Mouse (Mus musculus): ENCODE results near the gene Spp2.

Spp2 gene

DNA sequence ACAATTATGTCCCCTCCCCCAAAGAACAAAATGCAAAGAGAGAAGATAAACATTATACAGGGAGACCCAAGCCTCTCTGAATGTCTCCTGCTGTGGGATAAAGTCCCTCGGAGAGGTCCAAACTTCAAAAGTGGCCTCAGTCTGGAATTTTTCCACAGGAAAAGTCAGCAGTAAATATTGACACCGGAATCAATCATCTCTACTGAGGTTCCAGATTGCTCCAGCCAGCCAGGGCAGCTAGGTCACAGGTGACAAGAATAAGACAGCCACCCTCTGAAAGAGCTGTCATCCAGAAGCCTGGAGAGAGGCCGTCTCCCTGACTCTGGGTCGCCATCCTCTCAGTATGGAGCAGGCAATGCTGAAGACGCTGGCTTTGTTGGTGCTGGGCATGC lies at the start of gene Spp2:
Gene Spp2 (plus strand): TSS at position 155 of the 392 bp plus-strand sequence.
- DNase-seq (ENCODE audit: low spot score) = no peak

DNA sequence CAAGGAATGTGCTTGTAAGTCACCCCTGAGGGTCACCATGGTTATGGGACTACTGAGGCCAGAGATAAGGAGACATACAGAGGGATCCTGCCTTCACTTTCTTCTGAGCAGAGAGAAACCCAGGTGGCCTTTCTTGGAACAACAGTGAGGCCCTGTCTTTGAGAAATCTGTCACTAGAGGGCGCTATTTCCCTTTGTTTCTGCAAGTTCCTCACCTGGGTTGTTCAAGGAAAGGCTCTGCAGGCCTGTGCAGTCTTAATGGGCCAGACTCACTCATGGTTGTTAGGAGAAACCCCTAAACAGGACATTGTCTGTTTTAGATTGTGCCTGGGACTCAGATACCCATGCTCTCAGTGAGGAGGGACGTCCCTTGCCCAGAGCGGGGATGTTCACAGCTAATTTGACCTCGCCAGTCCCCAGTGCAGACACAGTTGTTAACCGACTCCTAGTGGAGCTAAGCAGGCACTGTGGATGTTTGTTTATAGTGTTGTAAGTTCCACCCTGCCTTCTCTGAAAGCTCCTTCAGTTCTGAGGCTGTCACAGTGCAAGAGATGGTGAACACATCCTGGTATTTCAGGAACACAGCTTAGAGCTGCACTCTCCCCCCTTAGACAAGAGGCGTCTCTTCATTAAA lies 49.2 kb upstream of the Spp2 start:
- peak; percentile 36 for DNase-seq (ENCODE audit: low spot score)

DNA sequence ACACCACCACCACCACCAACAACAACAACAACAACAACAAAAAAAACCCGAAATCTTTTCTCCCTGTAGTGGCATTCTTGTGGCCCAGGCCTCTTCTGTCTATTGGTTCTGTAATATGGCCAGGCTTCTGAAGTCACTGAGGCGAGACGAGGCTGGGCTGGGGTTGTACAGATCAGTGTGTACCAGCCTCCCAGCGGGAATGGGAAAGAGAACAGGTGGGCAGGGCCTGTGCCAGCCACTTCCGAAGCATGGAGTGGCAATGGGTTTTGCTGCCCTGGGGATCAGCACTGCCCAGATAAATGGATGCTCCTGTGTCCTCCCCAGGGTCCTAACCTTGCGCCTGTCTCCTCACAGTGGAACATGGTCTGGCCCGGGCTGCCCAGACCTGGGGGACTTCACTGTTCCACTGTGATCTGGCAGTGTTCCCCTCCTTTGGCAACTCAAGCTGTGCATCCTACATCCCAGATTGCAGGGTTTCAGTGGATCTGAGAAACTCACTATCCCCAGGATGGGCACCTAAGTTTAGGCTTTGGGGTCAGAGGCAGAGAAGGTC lies 48.6 kb upstream of the Spp2 start:
- DNase-seq (ENCODE audit: low spot score) = no peak

DNA sequence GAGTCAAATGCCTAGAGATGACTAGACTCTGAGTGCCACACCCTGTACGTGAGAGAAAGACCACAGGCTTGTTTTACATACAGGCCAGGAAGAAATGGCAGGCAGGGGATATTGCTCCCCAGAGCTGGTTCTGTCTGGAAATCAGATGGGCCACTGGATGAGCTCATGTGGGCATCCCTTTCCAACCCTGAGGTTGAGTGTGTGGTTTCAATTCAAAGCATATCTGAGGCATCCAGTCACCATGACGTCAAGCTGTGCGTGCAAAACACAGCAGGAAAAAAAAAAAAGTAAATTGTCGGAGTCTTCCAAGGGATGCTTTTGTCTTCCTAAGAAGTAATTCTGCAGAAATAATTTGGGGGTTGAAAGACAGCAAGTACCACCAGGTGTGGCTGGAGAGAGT lies 45.7 kb upstream of the Spp2 start:
- DNase-seq (ENCODE audit: low spot score) = no peak

DNA sequence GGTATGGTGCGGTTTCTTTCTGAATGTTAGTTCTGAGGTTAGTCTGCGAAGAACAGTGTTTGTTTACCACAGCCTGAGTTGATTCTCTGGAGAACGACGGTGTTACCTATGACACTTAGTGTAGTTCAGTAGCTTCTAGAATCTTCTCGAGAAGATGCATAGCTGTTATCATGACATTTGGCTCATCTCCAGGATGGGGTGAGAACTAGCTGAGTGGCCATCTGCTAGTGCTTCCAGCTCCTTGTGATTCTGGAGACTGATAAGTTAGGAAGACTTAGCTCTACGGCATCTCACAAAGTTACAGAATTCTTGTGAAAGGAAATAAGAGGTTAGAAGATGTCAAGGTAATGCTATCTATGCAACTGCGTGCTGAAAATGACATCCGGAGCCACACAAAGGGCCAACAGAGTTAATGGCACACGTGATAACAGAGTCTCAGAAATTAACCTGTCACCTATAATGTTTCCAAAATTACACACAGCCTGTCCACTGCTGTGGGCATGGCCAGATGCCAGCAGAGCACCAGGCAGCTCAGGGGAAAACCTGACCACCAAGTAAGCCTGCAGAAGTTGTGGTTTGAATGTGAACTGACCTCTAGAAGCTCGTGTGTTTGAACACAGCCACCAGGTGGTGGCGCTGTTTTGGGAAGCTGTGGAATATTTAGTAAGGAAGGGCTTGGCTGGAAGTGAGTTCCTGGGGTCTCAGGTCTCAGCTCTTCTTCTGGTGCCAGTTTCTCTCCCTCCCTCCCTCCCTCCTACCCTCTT lies 39.7 kb upstream of the Spp2 start:
- DNase-seq (ENCODE audit: low spot score) = no peak

DNA sequence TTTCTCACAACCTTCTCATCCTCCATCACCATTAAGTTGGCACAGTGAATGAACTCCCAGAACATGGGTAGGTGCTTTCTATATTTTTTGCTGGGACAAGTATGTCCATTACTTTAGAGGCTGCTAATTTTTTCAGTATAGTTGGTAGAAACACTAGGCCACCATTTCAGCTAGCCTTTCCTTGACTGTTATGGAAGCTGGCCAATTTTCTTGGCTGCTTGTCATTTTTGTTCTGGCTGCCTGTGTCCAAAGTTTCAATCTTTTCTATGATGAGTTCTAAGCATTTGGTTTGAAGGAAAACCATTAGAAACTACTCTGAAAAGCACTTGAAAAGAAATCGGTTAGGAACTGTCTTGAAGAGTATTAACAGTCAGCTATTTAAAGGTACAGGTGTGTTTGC lies 28.3 kb upstream of the Spp2 start:
- DNase-seq (ENCODE audit: low spot score) = no peak

DNA sequence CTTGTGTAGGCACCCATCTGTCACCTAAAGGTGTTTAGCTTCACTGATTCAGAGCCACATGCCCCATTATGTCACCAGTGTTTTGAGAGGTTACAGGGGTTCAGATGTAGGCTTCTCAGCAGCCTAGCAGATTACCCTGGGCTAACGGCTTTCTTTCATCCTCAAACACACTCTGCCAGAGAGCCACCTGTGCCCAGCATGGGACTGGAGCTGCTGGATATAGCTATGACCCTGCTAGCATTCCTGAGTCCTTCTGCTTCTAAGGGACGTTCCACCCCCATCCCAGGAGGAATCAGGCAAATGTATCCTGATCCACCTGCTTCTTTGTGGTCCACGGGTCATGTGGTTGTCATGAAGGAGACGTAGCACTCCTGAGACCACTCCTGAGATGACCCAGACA lies 15.1 kb upstream of the Spp2 start:
- DNase-seq (ENCODE audit: low spot score) = no peak

DNA sequence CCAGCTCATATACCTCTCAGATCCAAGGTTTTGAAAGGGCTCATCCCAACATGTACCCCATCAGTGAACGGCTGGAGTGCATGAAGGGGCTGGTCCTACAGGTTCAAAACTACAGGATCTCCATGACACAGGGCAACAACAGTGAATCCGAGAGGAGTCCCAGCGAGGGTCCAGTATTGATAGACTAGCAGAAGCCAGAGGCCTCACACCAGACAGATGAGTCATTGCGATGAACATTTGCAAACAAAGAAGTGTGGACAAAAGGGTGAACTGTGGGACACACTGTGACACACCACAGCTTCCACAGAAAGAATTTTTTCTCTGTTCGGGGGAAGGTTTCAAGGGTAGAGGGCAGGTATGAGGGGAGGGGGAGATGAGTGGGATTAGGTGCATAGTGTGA lies 13.4 kb upstream of the Spp2 start:
- DNase-seq (ENCODE audit: low spot score) = no peak

DNA sequence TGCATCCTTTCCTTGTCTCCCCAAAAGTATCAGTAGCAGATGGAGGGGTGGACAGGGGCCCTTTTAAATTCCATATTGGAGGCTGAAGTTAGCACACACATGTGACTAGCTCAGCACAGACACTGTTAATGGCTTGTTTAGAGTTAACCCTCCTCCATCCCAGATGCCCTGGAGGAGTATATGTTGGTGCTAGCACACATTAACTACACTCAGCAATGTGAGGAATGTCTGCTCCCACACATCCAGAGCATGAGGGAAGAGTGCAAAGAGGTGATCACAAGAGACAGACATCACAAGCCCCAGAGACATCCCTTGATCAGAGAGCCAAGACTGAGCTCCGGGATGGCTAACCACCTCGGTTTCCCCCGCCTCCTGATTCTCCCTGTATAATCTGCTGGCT lies 3.4 kb upstream of the Spp2 start:
- no peak for DNase-seq (ENCODE audit: low spot score)

DNA sequence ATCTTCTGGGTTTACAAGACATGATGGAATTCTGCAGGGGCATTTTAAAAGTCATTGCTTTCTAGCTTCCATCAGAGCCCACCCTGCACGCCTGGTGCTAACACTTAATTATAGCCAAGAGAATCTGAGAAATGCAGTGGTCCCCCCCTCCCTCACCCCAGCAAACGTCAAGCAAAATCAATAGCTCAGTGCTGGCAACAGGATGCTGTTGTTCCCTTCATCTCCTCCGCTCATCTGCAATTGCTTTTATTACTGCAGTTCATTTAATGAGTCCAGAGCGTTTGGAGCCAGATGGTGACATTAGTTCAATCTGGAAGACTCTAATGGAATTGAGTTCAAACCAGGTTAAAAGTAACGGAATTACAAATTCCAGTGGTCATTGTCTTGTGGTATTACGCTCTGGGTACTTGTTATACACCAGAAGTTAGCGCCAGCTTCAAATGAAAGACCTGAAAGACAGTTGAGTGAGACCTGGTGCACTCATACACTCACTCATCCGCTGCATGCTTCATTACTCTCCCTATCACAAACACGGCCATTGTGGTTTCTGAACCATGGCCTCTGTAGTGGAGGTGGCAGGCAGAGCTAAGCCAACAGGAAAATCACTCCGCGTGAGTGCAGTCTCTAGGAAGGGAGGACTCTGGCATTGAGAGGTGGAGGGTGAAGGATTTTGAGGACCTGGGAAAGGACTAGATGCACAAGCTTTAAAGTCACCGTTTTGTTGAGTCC lies 519 bp upstream of the Spp2 start:
- no peak for DNase-seq (ENCODE audit: low spot score)

DNA sequence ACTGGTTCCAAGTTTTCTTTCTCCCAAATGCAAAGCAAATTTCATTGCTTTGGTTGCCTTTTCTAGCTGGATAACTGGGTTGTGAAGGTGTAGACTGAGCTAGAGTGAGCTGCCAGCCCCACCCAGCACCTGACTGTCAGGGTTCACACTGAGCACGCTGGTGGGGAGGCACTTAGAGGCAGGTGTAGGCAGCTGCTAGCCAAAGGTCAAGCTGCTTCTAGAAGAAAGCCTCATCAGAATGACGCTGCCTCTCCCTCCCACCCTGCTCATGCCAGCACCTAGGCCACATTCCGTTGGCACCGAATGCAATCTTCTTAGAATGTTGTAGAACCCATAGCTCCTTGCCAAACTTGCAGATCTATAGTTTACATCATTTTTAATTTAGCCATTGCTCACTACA lies 1.6 kb downstream of the Spp2 start:
- DNase-seq (ENCODE audit: low spot score) = no peak

DNA sequence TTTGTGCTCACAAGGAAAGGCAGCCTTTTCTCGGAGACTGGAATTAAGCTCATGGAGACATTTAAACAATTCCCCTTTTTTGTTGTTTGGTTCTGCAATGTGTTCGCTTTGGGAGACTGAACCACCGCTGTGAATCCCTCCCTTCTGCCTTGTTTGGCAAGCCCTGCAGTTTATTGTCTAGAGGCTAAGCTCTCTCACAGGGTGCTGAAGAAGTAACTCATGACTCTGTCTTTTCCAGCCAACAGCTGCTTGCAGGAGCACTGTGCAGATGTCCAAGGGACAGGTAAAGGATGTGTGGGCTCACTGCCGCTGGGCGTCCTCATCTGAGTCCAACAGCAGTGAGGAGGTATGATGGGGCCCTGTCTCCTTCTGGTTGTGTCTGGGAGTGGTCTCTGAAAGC lies 5.3 kb downstream of the Spp2 start:
- DNase-seq (ENCODE audit: low spot score) = no peak

DNA sequence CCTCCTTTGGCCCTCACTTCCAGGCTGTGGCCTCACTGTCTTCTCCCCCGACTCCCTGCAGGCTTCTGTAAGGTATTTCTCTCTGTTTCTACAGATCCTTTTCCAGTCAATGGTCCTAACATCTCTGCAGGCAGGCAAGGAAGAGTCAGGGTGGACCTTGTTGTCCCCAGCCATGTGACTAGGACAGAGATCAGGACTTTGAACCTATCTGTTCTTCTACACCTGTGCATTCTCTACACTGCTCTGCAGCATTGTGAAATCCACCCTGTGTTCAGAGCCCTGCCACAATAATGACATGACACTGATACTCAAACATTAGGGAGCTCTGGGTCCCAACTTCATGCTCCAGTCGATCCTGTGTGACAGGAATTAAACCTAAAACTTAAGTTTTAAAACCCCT lies 12.2 kb downstream of the Spp2 start:
- no peak for DNase-seq (ENCODE audit: low spot score)

DNA sequence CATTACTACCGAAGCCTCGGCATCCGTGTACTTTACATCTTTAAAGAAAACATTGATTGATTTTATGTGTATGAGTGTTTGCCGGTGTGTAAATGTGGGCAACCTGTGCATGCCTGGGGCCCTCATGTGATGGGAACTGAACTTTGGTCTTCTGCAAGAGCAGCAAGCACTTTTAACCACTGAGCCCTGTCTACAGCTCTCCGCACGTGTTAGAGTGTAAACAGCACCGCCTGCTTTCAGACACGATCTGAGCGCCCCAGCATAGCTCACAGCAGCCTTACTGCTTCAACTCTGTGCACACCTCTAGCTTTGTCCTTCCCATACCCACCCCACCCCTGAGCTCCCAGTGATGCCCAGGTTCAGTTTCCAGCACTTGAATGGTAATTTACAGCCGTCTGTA lies 15.3 kb downstream of the Spp2 start:
- DNase-seq (ENCODE audit: low spot score) = no peak

DNA sequence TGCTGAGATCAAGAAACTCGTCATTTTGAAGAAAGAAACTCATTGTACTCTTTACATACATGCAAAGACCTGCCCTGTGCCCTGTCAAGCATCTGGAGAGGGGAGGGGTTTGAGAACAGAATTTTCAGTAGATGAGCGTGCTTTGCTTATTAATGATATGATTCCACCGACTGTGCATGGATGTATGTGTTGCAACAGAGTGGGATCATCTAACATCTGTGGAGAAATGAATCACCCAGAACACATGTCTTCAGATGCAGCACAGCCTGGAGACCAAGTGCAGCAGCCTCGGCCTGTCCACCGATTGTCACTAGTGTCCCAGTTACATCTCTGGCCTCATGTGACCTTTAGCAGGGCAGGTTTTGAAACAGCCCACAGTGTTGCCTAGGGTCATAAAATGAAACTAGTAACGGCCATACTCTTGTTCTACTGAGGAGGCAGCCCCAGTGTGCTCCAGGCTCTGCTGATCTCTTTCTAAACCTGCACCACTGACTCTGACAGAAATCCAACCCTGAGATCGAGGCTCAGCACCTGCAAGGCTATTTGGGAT lies 16.2 kb downstream of the Spp2 start:
- DNase-seq (ENCODE audit: low spot score) = no peak

DNA sequence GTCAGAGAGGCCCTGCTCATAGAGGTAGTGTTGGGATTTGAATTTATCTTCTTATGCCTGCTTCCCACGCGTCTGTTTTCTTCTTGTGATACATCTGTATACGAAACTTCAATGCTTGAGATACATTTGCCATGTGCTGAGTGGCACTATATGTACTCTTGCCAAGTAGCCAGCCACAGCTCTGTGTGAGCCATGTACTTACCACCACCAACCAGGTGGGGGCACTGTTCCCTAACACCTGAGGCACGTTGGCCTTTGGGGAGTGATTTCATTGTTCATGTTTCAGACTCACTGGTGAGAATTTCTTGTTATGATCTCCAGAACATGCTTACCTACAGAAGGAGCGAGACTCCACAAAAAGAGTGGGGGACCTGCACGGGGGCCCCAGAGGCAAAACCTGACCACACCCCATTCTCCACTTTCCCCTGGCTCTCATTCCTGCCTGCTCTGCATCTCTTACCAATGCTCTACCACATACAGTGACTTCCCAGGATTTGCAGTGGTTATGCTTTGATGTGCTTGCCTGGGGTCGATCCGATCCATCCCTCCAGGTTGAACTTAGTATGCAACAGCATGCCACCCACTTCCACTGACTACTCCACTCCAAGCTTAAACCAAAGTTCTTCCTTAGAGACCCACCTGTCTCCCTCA lies 18.0 kb downstream of the Spp2 start:
- peak; percentile 55 for DNase-seq (ENCODE audit: low spot score)

DNA sequence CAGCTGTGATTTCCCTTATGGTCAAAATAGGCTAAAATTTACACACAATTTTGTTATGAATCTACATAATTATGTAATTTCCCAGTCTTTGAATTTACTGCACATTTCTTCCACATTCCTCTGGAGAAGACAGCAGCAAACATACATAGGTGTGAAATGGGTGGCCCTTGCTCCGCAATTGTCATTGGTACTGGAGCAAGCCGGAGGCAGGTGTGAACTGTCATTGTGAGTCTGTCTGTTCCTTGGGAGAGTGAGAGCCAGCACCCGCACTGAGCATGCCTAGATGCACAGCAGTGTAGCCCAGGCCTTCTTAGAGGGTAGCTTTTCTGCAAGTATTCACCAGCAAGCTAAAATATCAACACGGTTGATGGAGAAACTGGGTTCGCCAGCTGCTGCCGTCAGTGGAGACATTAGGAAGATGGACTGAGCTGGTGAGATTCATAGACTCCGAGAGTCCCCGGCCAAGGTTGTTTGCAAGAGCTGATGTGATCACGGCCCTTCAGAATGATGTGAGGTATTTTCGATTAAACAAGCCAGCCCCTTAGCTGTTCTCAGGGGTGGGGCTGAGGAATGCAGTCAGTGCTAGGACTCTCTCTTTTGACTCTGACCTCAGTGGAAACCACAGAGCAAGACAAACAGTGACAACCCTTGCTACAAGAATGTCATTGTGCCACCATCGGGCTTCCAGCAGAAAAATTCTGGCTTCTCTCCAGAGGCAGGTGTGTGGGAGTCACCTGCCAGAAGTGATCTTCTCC lies 21.4 kb downstream of the Spp2 start:
- no peak for DNase-seq (ENCODE audit: low spot score)

DNA sequence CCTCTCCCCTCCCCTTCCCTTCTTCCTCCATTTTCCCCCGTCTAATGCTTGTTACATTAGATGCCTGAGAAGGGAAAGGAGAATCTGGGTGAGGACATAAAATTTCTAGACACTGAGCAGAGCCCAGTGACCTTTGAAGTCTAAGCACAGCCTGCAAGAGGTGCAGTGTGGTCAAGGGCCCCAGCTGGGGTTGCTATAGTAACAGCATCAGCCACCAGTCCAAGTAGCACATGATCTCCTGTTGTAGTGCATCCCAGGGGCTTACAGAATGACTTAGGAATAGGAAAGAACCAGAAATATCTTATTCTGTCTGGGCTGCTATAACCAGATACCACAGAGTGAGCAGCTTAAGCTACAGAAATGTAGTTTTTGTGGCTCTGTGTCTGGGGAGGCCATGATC lies 22.7 kb downstream of the Spp2 start:
- DNase-seq (ENCODE audit: low spot score) = no peak

DNA sequence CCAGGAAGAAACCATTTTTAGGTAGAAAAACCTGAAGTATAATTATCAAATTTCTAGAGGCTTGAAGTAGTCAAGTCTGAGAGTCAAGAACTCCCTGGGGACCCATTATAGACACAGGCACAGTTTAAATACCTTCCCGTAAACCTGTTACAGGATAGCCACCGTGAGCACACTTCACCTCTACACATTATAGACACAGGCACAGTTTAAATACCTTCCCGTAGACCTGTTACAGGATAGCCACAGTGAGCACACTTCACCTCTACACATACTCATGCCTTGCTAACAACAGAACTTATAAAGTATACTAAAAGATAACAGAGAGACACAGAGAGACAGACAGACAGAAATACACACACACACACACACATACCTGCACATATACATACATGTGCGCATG lies 24.5 kb downstream of the Spp2 start:
- DNase-seq (ENCODE audit: low spot score) = no peak

DNA sequence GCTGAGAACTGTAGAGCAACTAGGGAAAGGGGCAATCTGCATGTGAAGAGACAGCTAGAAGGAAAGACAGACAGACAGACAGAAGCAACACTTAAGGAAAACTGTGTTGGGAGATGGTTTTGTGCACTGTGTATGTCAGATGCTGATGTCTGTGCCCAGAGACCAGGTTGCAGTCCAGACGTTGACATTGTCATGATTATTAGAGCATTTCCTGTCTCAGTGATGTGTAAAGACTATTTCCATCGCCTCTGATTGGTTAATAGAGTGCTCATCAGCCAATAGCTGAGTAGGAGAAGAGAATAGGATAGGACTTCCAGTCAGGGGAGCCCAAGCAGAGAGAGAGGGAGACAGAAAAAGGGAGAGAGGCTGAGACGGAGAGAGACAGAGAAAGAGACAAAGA lies 25.8 kb downstream of the Spp2 start:
- DNase-seq (ENCODE audit: low spot score) = no peak

DNA sequence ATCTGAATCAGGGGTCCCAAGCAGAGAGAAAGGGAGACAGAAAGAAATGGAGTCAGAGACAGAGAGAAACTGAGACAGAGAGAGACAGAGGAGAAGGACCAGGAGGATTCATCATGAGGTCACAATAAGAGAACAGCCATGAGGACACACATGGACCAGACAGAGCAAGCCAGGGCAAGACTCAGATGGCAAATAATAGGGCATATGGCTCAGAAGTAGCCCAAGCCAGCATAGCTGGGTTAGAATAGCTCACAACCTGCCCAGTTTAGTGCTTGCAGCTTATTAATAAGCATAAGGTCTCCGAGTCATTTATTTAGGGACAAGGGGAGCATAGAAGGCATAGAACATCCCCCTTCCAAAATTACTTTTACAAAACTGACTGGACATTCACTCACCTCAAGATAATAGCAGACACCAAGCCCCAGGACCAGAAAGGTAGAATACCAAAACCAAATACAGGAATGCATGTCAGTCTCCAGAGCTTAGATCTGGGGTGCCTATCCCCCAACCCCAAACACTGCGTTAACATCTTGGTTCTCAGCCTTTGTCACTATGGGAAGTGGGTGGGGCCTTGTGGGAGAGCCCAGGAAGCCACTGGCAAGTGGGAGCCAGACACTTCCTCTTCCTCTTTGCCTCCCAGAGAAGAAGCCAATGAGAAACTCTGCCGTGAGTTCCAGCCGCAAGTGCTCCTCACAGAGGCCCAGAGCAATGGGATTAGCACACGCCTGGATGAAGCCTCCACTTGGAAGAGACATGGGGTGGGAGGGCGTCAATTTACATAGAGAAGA lies 26.5 kb downstream of the Spp2 start:
- DNase-seq (ENCODE audit: low spot score) = no peak
